ENCODE assay signal across 8 mouse cellular contexts in genomic region chr13:64152671-64153082, GRCm38 (mm10). TPM values are rescaled to one million over a fixed set of nuclear protein-coding genes. Genes with fewer than 3 reads are reported as not detected.
DNase-seq lines count a peak whose midpoint lies in the region; ATAC-seq lines count a peak whose summit lies in the region.

No protein-coding gene starts in this region.

- no peaks in the 10 kb centered on the region for H3K27me3 ChIP-seq in heart, embryonic 10.5 days (ENCODE audit: insufficient read depth, poor library complexity, severe bottlenecking)
- no peaks in the 10 kb centered on the region for H3K27me3 ChIP-seq in embryonic facial prominence, embryonic 15.5 days
- H3K27me3 ChIP-seq in intestine, embryonic 14.5 days (replicated peaks; ENCODE audit: control insufficient read depth, insufficient read depth, low read length), result no peaks in the 10 kb centered on the region
- H3K27me3 ChIP-seq in midbrain, embryonic 11.5 days (ENCODE audit: control insufficient read depth, insufficient read depth, low read length), result no peaks in the 10 kb centered on the region

- no peaks in the 10 kb centered on the region for H3K9me3 ChIP-seq in heart, embryonic 10.5 days
- H3K9me3 ChIP-seq in embryonic facial prominence, embryonic 15.5 days (replicated peaks), result no peaks in the 10 kb centered on the region
- H3K9me3 ChIP-seq in intestine, embryonic 14.5 days (ENCODE audit: control insufficient read depth, low read length), result no peaks in the 10 kb centered on the region
- H3K9me3 ChIP-seq in midbrain, embryonic 11.5 days (ENCODE audit: control insufficient read depth, low read length), result no peaks in the 10 kb centered on the region

- peak overlapping the region; percentile 97 for H3K4me2 ChIP-seq in embryonic facial prominence, embryonic 15.5 days (replicated peaks)
- peak overlapping the region; percentile 79 for H3K4me2 ChIP-seq in intestine, embryonic 14.5 days (ENCODE audit: low read length)
- H3K4me2 ChIP-seq in midbrain, embryonic 11.5 days, result peak overlapping the region; percentile 89

- no peaks in the 10 kb centered on the region for H3K36me3 ChIP-seq in heart, embryonic 10.5 days
- no peaks in the 10 kb centered on the region for H3K36me3 ChIP-seq in embryonic facial prominence, embryonic 15.5 days
- H3K36me3 ChIP-seq in intestine, embryonic 14.5 days (ENCODE audit: control insufficient read depth, insufficient read depth, low read length), result no peaks in the 10 kb centered on the region
- no peaks in the 10 kb centered on the region for H3K36me3 ChIP-seq in midbrain, embryonic 11.5 days (ENCODE audit: control insufficient read depth, insufficient read depth, low read length)

- no peak for ATAC-seq in embryonic facial prominence, embryonic 15.5 days (ENCODE audit: insufficient number of reproducible peaks, low FRiP score, low TSS enrichment, low read depth)
- ATAC-seq in intestine, embryonic 14.5 days (replicated peaks; ENCODE audit: low FRiP score, low TSS enrichment, low read depth), result peak; percentile 29
- peak; percentile 25 for ATAC-seq in midbrain, embryonic 11.5 days (ENCODE audit: low FRiP score)

- peak; percentile 79 for DNase-seq in heart, embryonic 10.5 days (ENCODE audit: low spot score)
- DNase-seq in heart, adult 8-10 months (ENCODE audit: low spot score), result no peak
- DNase-seq in CD4-positive, CD25-positive, alpha-beta regulatory T cell, adult 2 months (ENCODE audit: low read depth, low spot score), result peak; percentile 63
- no peak for DNase-seq in intestine, embryonic 14.5 days (ENCODE audit: low spot score)
- no peak for DNase-seq in midbrain, embryonic 11.5 days (ENCODE audit: low spot score, missing footprints)
- no peak for DNase-seq in urinary bladder, postnatal 10 days (ENCODE audit: low spot score)
- no peak for DNase-seq in cerebellum, adult 11-12 months

- H3K27ac ChIP-seq in heart, embryonic 10.5 days, result peak overlapping the region; percentile 96
- peak overlapping the region; percentile 91 for H3K27ac ChIP-seq in embryonic facial prominence, embryonic 15.5 days (replicated peaks)
- H3K27ac ChIP-seq in intestine, embryonic 14.5 days (ENCODE audit: low read depth), result peak overlapping the region; percentile 94
- H3K27ac ChIP-seq in midbrain, embryonic 11.5 days (ENCODE audit: low read depth, low read length), result peak overlapping the region; percentile 79

- H3K9ac ChIP-seq in embryonic facial prominence, embryonic 15.5 days, result peak overlapping the region; percentile 60
- peak overlapping the region; percentile 84 for H3K9ac ChIP-seq in intestine, embryonic 14.5 days (ENCODE audit: low read length)
- peak overlapping the region; percentile 82 for H3K9ac ChIP-seq in midbrain, embryonic 11.5 days (ENCODE audit: low read length)

- WGBS in heart, embryonic 10.5 days, result under 1% methylated on average over 60 of the region's 61 CpGs
- under 1% methylated on average over 61 of the region's 61 CpGs for WGBS in embryonic facial prominence, embryonic 15.5 days
- under 1% methylated on average over 57 of the region's 61 CpGs for WGBS in intestine, embryonic 14.5 days
- WGBS in midbrain, embryonic 11.5 days, result under 1% methylated on average over 60 of the region's 61 CpGs

- peak overlapping the region; percentile 92 for H3K4me3 ChIP-seq in heart, embryonic 10.5 days
- H3K4me3 ChIP-seq in embryonic facial prominence, embryonic 15.5 days (replicated peaks), result peak overlapping the region; percentile 93
- H3K4me3 ChIP-seq in intestine, embryonic 14.5 days (ENCODE audit: low read depth, low read length), result peak overlapping the region; percentile 91
- H3K4me3 ChIP-seq in midbrain, embryonic 11.5 days (ENCODE audit: low read depth, low read length), result peak overlapping the region; percentile 90

- peaks cover 30% of the 10 kb centered on the region for H3K4me1 ChIP-seq in heart, embryonic 10.5 days
- peaks cover 27% of the 10 kb centered on the region for H3K4me1 ChIP-seq in embryonic facial prominence, embryonic 15.5 days
- H3K4me1 ChIP-seq in intestine, embryonic 14.5 days (replicated peaks; ENCODE audit: control insufficient read depth, insufficient read depth, low read length), result peaks cover 3% of the 10 kb centered on the region; the same call in 1 of the 2 replicates
- H3K4me1 ChIP-seq in midbrain, embryonic 11.5 days (ENCODE audit: control insufficient read depth, insufficient read depth, low read length), result peaks cover 17% of the 10 kb centered on the region

RNA-seq across cellular contexts. Expression of gene Zfp367, which starts 0.3 kb away (rescaled TPM):
- polyA plus RNA-seq in heart, embryonic 10.5 days (2016; fragmentation: Nextera tagmentation; extraction: Ambion mirVana), result 16.8 and 20.4 TPM in 2 replicates
- 10 to 100 TPM; 22.3 to 23.6 (median 22.8) TPM for total RNA-seq in heart, adult 8-10 months (2022)
- polyA plus RNA-seq in embryonic facial prominence, embryonic 15.5 days (2015; fragmentation: Nextera tagmentation; extraction: Ambion mirVana), result 18.0 and 18.8 TPM in 2 replicates
- polyA plus RNA-seq in intestine, embryonic 14.5 days (2014; fragmentation: Nextera tagmentation; extraction: Ambion mirVana), result 22.4 and 23.7 TPM in 2 replicates
- polyA plus RNA-seq in midbrain, embryonic 11.5 days (2014; fragmentation: Nextera tagmentation; extraction: Ambion mirVana), result 25.6 and 25.7 TPM in 2 replicates

RNA-seq across cellular contexts. Expression of gene Habp4, which starts 8.9 kb away (rescaled TPM):
- polyA plus RNA-seq in heart, embryonic 10.5 days (2016; fragmentation: Nextera tagmentation; extraction: Ambion mirVana), result 39.3 and 43.8 TPM in 2 replicates
- total RNA-seq in heart, adult 8-10 months (2022), result 10 to 100 TPM; 48.4 to 58.8 (median 54.9) TPM
- 24.8 and 26.4 TPM in 2 replicates for polyA plus RNA-seq in embryonic facial prominence, embryonic 15.5 days (2015; fragmentation: Nextera tagmentation; extraction: Ambion mirVana)
- 20.1 and 20.9 TPM in 2 replicates for polyA plus RNA-seq in intestine, embryonic 14.5 days (2014; fragmentation: Nextera tagmentation; extraction: Ambion mirVana)
- 23.1 and 23.4 TPM in 2 replicates for polyA plus RNA-seq in midbrain, embryonic 11.5 days (2014; fragmentation: Nextera tagmentation; extraction: Ambion mirVana)

RNA-seq across cellular contexts. Expression of gene Slc35d2, which starts 23.5 kb away (rescaled TPM):
- polyA plus RNA-seq in heart, embryonic 10.5 days (2016; fragmentation: Nextera tagmentation; extraction: Ambion mirVana), result 7.7 and 8.7 TPM in 2 replicates
- 1 to 10 TPM; 1.2 to 1.8 (median 1.5) TPM for total RNA-seq in heart, adult 8-10 months (2022)
- polyA plus RNA-seq in embryonic facial prominence, embryonic 15.5 days (2015; fragmentation: Nextera tagmentation; extraction: Ambion mirVana), result 4.3 and 6.4 TPM in 2 replicates
- 3.3 and 4.8 TPM in 2 replicates for polyA plus RNA-seq in intestine, embryonic 14.5 days (2014; fragmentation: Nextera tagmentation; extraction: Ambion mirVana)
- 2.9 and 5.0 TPM in 2 replicates for polyA plus RNA-seq in midbrain, embryonic 11.5 days (2014; fragmentation: Nextera tagmentation; extraction: Ambion mirVana)

Comparison
In these comparisons a context has a peak if more than half of its experiments do, and no peak if none do; other contexts are left out.
1. DNase-seq: peak in heart, embryonic 10.5 days (single experiment) and CD4-positive, CD25-positive, alpha-beta regulatory T cell, adult 2 months (single experiment); none in heart, adult 8-10 months (single experiment), intestine, embryonic 14.5 days (single experiment), midbrain, embryonic 11.5 days (single experiment), urinary bladder, postnatal 10 days (single experiment) and cerebellum, adult 11-12 months (single experiment).
2. Peak in every context shown above with its lines, with median percentiles within 50 percentile points of each other: H3K27ac ChIP-seq, H3K4me3 ChIP-seq, H3K4me2 ChIP-seq and H3K9ac ChIP-seq.